Mouse (Mus musculus) neural tube, embryonic 12.5 days (tissue): ENCODE measurements around the gene Evc. TPM values are rescaled to one million over a fixed set of nuclear protein-coding genes. Genes with fewer than 3 reads are reported as not detected.

Source experiments
- ATAC-seq: fragments of 200-750 bp; cut with Nextera tagmentation; 2 replicates; pipeline ENCODE4 v1.8.0; 2017; ENCODE audit warnings: low read depth, mild to moderate bottlenecking, moderate TSS enrichment, moderate library complexity; ENCODE audit not compliant: low FRiP score
- H3K27ac ChIP-seq: fragments of 300-500 bp; sonication (generic); 2 replicates; pipeline ENCODE4 v1.5.1; 2016
- H3K27me3 ChIP-seq: fragments of 300-500 bp; sonication (generic); replicated peaks from 2 replicates; pipeline ENCODE4 v1.6.1; 2016; ENCODE audit warnings: mild to moderate bottlenecking
- H3K36me3 ChIP-seq: fragments of 300-500 bp; sonication (generic); 2 replicates; pipeline ENCODE4 v1.6.1; 2016; ENCODE audit warnings: mild to moderate bottlenecking
- H3K4me1 ChIP-seq: fragments of 300-500 bp; sonication (generic); 2 replicates; pipeline ENCODE4 v1.6.1; 2016
- H3K4me2 ChIP-seq: fragments of 300-500 bp; sonication (generic); replicated peaks from 2 replicates; pipeline ENCODE4 v1.6.1; 2016; ENCODE audit warnings: mild to moderate bottlenecking
- H3K4me3 ChIP-seq: fragments of 300-500 bp; sonication (generic); 2 replicates; pipeline ENCODE4 v1.5.1; 2016
- H3K9ac ChIP-seq: fragments of 300-500 bp; sonication (generic); 2 replicates; pipeline ENCODE4 v1.6.1; 2016; ENCODE audit warnings: mild to moderate bottlenecking
- H3K9me3 ChIP-seq: fragments of 300-500 bp; sonication (generic); 2 replicates; pipeline ENCODE4 v1.6.1; 2016; ENCODE audit warnings: mild to moderate bottlenecking
- WGBS: fragments of 180-500 bp; shearing (Covaris S2); methylation state at CpG from one replicate; pipeline ENCODE4 v1.1.7; 2016; 5-methylcytosine and 5-hydroxymethylcytosine counted together
- polyA plus RNA-seq: library from polyadenylated mRNA; unstranded; fragments of >200 nt; fragmentation: Nextera tagmentation; extraction: Ambion mirVana; gene quantifications from 2 replicates; pipeline ENCODE4 v1.2.1, GENCODE M21; 2016

The Evc gene
- polyA plus RNA-seq, 1 experiment from 2014 or later = 14.4 TPM

DNA sequence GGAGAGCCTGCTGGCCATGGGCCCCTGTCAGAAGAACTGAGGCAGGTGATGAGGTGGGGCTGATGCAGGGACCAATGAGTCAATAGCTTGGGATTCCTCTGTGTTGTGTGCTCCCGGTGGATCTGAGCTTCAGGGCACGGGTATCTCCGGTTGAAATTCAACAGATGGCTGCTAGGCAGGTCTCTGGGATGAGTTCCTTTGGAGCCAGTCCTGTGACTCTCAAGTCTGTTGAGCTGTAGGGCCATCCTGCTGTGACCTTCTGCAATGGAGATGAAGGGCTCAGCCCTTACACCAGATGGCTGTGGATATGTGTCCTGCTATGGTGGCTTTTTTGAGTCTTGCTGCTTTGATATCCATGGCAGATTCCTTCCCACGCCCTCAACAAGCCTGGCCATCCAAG is 89.2 kb downstream of the Evc start:
- Histone ChIP-seq H3K27me3 (peaks cover 8% of the 10 kb centered on the region), H3K4me3 (peak overlapping the region; percentile 76), H3K9ac (peak overlapping the region; percentile 87), H3K9me3 (no peaks in the 10 kb centered on the region), H3K4me2 (peak overlapping the region; percentile 78), H3K27ac (peak overlapping the region; percentile 90), H3K4me1 (peaks cover 69% of the 10 kb centered on the region), H3K36me3 (0 out of 2 replicates have a peak, but pooled peaks cover 2% of the 10 kb centered on the region)
- no peak for ATAC-seq
- 51% methylated on average over 4 of the region's 4 CpGs for WGBS

DNA sequence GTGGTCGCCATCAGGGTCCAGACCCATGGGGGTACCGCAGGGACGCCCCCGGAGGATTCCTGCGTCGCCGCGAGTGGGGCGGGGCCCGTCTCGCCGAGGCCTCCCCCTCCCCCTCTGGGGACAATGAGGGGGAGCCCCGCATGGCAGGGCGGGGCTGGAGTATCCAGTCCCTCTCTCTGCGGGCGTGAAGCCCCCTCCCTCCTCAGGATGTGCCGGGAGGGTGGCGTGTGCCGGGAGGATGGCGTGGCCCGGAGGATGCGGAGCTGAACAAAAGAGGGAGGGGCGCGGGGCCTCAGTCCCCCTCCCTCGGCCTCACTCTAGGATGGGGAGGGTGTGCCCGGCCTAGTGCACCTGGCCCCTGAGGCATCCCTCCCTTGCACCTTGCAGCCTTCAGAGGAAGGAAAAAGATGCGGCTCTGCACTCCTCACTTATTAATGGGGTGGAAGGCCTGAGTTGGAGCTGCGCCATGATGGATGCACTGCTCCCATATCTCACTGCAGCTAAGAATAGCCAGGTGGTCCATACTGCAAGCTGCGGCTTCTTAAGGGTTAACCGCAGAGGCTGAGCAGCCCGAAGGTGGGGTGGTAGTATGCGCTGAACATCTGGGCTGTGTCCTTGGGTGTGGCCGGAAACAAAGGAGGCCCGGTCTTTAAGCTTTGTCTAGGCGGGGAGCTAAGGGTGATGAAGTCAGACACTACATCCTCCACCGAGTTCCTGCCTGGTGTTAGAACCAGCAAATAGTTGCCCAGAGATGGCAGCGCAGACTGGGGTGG is 90.4 kb downstream of the Evc start:
- WGBS = 1% methylated on average over 37 of the region's 37 CpGs
- Histone ChIP-seq H3K36me3 (no peaks in the 10 kb centered on the region), H3K27ac (peak overlapping the region; percentile 90), H3K4me3 (peak overlapping the region; percentile 76), H3K9me3 (no peaks in the 10 kb centered on the region), H3K9ac (peak overlapping the region; percentile 87), H3K4me2 (peak overlapping the region; percentile 78), H3K4me1 (peaks cover 76% of the 10 kb centered on the region), H3K27me3 (peaks cover 20% of the 10 kb centered on the region)
- ATAC-seq = peak; percentile 58

DNA sequence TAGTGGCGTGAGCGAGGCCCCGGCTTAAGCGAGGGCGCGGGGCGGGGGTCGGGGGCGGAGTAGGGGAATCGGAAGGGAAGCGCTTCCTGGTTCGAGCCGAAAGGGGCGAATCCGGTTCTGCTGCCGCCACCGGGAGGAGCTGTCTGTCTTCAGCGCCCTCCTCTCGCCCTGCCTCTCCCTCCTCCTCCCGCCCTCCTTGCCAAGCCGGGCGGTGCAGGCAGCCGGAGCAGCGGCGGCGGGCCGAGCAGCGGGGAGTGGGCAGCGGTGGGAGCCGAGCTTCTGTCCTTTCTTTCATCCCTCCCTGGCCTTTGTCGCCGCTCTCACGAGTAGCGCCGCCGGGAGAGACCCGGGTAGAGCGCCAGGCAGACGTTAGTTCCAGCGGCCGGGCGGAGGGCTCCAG is 91.0 kb downstream of the Evc start:
- Histone ChIP-seq H3K4me3 (peak overlapping the region; percentile 76), H3K9me3 (no peaks in the 10 kb centered on the region), H3K27me3 (peaks cover 20% of the 10 kb centered on the region), H3K36me3 (no peaks in the 10 kb centered on the region), H3K27ac (peak overlapping the region; percentile 90), H3K4me2 (peak overlapping the region; percentile 78), H3K4me1 (peaks cover 76% of the 10 kb centered on the region), H3K9ac (peak overlapping the region; percentile 87)
- peak; percentile 51 for ATAC-seq
- WGBS = 0% methylated on average over 41 of the region's 42 CpGs

DNA sequence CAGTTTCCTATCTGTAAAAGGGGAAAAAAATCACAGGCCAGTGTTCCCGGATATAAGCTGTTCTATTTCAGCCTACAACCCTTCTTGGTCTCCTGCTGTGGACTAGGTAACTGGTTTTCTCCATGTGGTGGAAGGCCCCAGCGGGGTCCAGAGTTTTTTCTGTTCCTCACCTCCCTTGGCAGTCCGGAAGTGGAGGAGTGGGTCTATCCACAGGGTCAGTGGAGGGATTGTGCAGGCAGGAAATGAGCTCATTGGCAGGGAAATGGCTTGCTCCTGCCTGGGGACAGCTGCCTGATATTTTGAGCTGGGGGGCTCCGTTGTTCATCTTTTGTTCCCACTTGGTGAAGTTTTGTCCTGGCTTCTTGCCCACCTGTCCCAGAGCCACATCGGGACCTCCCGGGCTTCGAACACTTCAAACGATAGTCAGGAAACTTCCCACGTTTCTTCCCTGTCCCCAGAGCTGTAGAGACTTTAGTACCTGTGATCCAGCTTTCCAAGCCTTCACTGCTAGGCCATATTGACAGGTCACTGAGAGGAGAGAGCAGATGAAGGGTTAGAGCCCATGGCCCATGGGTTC is 91.9 kb downstream of the Evc start:
- Histone ChIP-seq H3K27ac (peak overlapping the region; percentile 90), H3K36me3 (no peaks in the 10 kb centered on the region), H3K9me3 (no peaks in the 10 kb centered on the region), H3K9ac (peak overlapping the region; percentile 87), H3K27me3 (peaks cover 27% of the 10 kb centered on the region), H3K4me3 (peak overlapping the region; percentile 76), H3K4me1 (peaks cover 78% of the 10 kb centered on the region), H3K4me2 (peak overlapping the region; percentile 78)
- WGBS = 36% methylated on average over 9 of the region's 9 CpGs
- ATAC-seq = no peak

DNA sequence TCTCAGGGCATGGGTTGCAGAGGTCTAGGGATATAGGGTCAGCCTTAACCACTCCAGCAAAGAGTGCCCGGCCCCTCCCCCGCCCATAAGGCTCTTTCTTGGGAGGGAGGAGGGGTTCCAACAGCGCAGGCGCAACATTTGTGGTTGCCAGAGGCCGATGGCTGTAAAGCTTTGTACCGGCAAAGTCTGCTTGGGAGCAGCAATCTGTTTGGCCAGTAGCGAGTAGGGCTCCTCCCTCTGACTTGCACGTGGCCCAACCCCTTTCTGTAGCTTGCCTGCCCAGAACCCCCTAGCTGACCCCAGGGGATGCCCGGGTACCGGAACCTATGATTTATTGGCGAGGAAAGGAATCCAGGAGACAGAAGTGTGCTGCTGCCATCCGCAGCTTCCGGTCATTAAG is 92.5 kb downstream of the Evc start:
- peak; percentile 35 for ATAC-seq
- 1% methylated on average over 13 of the region's 13 CpGs for WGBS
- Histone ChIP-seq H3K36me3 (no peaks in the 10 kb centered on the region), H3K4me1 (peaks cover 78% of the 10 kb centered on the region), H3K4me2 (peak overlapping the region; percentile 78), H3K4me3 (peak overlapping the region; percentile 76), H3K27ac (peak overlapping the region; percentile 79; the same call in 1 of the 2 replicates), H3K27me3 (peaks cover 27% of the 10 kb centered on the region), H3K9me3 (no peaks in the 10 kb centered on the region), H3K9ac (peak overlapping the region; percentile 87)

DNA sequence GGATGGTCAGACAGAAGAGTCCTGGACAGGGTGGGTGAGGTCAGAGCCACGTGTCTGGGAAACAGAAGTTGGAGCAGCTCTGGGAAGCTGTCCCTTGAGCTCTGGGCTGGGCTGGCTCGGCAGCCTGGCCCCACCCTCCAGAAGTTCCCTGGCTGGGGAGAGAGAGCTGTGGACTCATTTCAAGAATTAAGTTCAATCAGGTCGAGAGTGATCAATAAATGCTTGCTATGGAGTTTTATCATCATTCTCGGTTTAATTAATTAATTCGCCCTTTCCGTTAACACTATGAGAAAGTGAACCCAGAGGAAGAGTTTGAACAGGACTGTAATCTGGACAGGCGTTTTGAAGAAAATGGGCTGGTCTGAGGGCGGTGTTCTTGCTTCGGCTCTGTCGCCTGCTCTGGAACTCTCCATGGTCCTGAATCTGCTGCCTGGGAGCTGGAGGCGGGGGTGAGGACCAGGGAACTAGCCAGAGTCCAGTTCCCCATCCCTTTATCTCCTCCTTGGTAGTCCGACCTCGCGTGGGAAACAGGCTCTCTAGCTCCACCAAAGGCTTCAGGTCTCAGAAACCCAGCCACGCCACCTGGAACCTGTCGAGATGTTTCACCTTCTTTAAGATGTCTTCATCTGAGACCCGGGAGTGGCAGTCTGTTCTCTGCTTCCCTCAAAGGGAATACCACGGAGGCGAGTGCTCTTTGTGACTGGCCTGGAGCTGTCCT is 93.4 kb downstream of the Evc start:
- Histone ChIP-seq H3K9me3 (no peaks in the 10 kb centered on the region), H3K27me3 (peaks cover 27% of the 10 kb centered on the region), H3K36me3 (no peaks in the 10 kb centered on the region), H3K27ac (peak overlapping the region; percentile 79), H3K4me3 (peak overlapping the region; percentile 76), H3K4me1 (peaks cover 70% of the 10 kb centered on the region), H3K4me2 (peak overlapping the region; percentile 78), H3K9ac (peak overlapping the region; percentile 87)
- WGBS = 1% methylated on average over 19 of the region's 19 CpGs
- no peak for ATAC-seq

DNA sequence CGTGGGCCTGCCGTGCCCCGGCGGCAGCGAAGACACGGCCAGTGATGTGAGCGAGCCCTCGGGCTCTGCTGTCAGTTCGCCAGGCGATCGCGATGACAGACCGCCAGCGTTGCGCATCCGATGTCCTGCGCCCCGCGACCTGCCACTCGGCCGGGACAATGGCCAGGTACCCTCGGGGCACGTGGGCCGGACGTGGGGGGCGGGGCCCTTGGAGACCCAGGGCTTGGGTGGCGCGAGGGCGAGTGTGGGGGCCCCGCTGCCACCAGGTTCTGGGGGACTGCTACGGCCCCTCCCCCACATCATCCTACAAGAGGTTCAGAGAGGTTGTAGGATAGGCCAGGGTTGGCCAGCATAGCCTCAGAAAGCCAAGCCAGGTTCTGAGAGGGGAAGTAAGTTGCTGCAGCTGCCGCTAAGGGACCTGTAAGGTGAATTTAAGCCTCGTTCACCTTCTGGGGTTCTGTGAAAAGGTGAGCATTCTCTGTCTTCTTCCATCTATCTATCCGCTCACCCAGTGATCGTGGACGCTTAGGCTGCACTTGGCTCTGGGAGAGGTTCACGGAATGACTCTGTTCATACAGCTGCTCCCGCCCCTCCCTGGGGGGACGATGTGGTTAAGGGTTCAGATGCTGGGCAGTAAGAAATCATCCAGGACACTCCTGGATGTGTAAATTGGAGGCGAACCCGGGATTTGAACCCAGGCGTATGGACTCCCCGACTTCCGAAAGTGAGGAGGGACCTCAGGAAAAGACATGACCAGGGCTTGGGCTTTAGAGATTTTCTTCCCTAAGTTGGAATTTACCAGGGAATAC is 94.1 kb downstream of the Evc start:
- 9% methylated on average over 44 of the region's 44 CpGs for WGBS
- Histone ChIP-seq H3K9me3 (no peaks in the 10 kb centered on the region), H3K27me3 (peaks cover 27% of the 10 kb centered on the region), H3K4me3 (peak overlapping the region; percentile 76), H3K27ac (peak overlapping the region; percentile 68; the same call in 1 of the 2 replicates), H3K36me3 (no peaks in the 10 kb centered on the region), H3K4me1 (peaks cover 62% of the 10 kb centered on the region), H3K9ac (peak overlapping the region; percentile 87), H3K4me2 (peak overlapping the region; percentile 78)
- ATAC-seq = no peak

DNA sequence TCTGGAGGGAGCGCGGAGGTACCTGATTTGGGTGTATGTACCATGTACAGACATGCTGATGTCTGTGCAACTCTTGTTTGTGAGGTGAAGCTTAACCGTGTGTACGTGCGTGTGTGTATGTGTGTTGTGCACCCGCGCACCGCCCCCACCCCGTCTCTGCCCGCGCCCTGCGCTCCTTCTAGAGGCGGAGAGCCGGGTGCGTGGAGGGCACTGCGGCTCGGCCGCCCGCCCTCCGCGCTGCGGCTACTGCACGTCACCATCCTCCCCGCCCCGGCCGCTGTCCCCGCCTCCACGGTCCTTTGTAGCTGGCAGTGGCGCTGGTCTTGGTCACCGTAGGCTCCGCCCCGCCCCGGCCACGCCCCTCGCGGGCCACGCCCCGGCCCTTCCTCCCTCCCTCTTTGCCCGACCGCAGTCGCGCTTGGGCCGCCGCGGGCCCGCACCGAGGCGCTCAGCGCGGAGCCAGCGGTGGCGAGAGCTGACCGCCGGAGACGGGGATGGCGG is 95.0 kb downstream of the Evc start, which contains the start of gene Crmp1:
Crmp1 (plus strand) TSS at position 290 of the 501 bp plus-strand sequence.
- 1% methylated on average over 50 of the region's 56 CpGs for WGBS
- Histone ChIP-seq H3K27ac (peak within 1 kb of the TSS; percentile 68; the same call in 1 of the 2 replicates), H3K4me1 (peaks cover 54% of the 10 kb centered on the region), H3K4me3 (peak within 1 kb of the TSS; percentile 76), H3K36me3 (no peaks in the 10 kb centered on the region), H3K9me3 (no peaks in the 10 kb centered on the region), H3K9ac (peak within 1 kb of the TSS; percentile 87), H3K4me2 (peak within 1 kb of the TSS; percentile 78), H3K27me3 (peaks cover 27% of the 10 kb centered on the region)
- ATAC-seq = peak; percentile 67

DNA sequence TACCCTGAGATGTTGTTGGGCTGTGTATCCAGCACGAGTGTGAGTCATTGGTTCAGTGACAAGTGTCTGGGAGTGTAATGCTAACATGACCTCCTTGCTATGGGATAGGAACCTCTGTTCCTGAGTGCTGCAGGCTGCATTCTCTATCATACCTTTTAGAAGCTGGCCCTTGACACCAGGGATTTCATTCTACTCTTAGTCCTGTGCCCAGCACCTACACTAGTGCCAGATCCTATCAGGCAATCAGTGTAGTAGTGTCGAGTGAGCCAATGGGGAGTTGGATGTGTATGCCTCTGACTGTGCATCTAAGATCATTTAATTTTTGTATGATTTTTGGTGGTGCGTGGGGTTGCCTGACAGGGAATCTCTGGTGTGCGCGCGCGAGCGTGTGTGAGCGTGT is 95.5 kb downstream of the Evc start:
- Histone ChIP-seq H3K36me3 (no peaks in the 10 kb centered on the region), H3K27ac (peak overlapping the region; percentile 68; the same call in 1 of the 2 replicates), H3K4me1 (peaks cover 49% of the 10 kb centered on the region), H3K9me3 (no peaks in the 10 kb centered on the region), H3K27me3 (peaks cover 25% of the 10 kb centered on the region), H3K9ac (peak overlapping the region; percentile 87), H3K4me3 (peak overlapping the region; percentile 76), H3K4me2 (peak overlapping the region; percentile 78)
- peak; percentile 1; the same call in 1 of the 2 replicates for ATAC-seq
- 11% methylated on average over 9 of the region's 9 CpGs for WGBS

DNA sequence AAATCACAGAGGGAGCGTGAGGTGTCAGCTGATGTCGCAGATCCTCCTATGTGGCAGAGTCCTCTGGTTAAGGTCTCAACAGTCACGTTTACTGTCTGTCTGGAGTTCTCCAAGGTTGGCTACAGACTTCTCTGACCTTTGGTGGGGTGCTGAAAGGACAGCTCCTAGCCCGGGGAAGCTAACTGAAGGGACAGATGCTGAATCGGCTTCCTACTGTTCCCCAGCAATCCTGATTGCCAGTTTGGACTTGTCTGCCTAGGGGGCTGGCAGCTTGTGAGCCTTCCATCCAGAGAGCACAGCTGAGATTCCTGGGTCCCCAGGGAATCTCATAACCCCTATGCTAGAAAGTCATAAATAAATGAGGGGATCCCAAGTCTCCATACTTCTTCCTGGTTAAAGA is 96.1 kb downstream of the Evc start:
- no peak for ATAC-seq
- no peaks in the 10 kb centered on the region for H3K36me3 ChIP-seq
- peaks cover 48% of the 10 kb centered on the region for H3K4me1 ChIP-seq
- H3K27me3 ChIP-seq = peaks cover 23% of the 10 kb centered on the region
- WGBS = 1% methylated on average over 5 of the region's 5 CpGs
- H3K9ac ChIP-seq = no peak overlapping the region
- no peak overlapping the region for H3K27ac ChIP-seq
- no peak overlapping the region for H3K4me3 ChIP-seq
- H3K4me2 ChIP-seq = peak overlapping the region; percentile 20; the same call in 1 of the 2 replicates
- no peaks in the 10 kb centered on the region for H3K9me3 ChIP-seq
